Mouse (Mus musculus) cerebellum, postnatal 10 days (tissue): ENCODE data around the gene Slc29a1.

Source experiments
- DNase-seq, 2 experiments: peaks; one replicate each; pipeline ENCODE4 v3.0.0; 2021; ENCODE audit warnings: mixed read lengths in 2 of 2

The Slc29a1 gene

GRCm38 (mm10) chr17:45610144-45610866, 10.9 kb upstream of the Slc29a1 start:
- DNase-seq = no peak

DNA sequence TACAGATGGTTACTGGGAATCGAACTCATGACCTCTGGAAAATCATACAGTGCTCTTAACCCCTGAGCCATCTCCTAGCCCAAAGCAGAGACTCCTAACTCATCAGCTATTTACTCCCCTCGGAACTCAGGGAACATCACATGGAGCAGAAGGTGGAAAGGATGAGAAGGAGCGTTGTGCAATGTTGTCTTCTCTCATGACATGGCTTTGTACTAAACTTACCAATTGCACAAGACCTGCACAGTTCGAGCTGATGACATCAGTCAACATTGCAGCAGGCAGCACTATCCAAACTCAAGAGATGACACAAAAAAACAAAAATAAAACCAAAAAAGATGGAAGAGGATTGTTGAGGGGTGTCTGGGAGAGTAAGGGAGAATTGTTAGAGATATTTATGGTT, 9.0 kb upstream of the Slc29a1 start:
- DNase-seq = no peak

DNA sequence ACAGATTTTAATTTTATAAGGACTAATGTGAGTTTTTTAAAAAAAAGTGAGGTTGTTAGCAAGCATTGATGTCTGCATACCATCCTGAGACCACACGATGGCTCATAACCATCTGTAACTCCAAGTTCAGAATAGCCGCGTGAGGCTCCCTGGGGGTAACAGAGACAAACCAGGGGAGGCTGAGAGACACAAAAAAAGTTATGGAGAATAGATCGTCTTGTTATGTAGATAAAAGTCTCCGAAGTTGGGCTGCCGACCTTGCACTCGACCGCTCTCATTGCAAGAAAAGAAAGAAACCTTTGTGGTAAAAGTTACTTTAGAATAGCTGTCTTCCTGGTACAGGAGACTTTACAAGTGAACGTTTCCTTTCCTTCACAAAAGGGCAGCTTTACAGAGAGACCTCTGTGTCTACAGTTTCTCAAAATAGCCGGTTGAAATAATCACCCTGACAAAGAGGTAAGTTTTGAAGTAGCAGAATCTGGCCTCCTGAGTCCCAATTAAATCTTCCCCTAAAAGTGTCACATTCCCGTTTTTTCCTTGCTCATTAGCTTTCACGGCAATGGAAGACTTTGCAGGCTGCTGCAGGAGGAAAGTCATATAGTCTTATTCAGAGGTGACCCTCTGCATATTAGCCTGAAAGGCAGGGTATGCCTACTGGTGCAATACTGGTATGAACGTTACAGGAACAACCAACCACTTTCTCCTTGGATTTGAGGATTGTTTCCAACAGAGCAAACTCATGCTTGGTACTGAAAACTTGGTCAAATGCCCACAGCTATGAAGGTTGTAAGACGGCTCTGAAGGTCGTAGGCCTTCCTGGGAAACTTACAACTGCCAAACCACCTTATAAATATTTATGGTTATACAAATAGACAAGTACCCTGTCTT, 7.8 kb upstream of the Slc29a1 start:
- DNase-seq = no peak

DNA sequence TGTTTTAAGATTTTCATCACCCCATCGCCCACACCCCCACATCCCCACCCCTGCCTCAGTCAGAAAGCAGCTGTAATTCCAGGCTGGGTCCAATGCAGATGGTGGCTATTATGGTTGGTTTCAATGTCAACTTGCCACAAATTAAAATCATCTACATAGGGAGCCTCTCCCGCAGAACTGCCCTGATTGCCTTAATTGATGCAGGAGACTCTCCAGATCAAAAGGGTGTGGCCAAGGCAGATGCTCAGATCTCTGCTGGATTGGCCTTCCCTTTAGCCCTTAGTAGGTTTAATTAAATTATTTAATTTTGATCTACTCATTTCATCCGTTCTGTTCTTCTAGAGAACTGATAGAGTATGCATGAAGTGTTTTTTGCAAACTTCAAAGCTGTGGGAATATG, 3.6 kb upstream of the Slc29a1 start:
- DNase-seq = no peak

DNA sequence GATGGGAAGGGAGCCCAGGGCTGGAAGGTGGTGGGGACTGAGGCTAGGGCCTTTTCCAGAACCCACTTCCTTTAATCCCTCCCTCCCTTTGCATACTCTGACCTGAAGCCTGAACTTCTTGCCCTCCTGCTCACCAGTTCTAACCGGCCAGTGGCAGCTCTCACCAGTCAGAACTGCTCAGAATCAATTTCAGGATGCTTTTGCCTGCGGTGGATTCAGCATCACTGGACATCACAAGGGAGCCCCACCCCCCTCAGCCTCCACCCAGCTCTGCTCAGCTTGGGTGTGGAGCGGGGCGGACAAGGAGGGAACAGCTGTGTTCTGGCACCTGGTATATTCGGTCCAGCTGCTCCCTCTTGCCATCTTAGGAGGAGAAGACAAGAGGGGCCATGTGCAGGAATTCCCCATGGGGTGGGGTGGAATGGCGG, 2.5 kb upstream of the Slc29a1 start, which contains the start of gene Mymx:
Mymx (minus strand) TSS at position 226 of the 428 bp plus-strand sequence.
- peak; percentile 45 to 52 for DNase-seq

GRCm38 (mm10) chr17:45601325-45601724, 1.9 kb upstream of the Slc29a1 start:
- DNase-seq = no peak

- DNase-seq = peak in 1 of 2 experiments; percentile 12
Observed at GRCm38 (mm10) chr17:45600267-45600666, 861 bp upstream of the Slc29a1 start.

DNA sequence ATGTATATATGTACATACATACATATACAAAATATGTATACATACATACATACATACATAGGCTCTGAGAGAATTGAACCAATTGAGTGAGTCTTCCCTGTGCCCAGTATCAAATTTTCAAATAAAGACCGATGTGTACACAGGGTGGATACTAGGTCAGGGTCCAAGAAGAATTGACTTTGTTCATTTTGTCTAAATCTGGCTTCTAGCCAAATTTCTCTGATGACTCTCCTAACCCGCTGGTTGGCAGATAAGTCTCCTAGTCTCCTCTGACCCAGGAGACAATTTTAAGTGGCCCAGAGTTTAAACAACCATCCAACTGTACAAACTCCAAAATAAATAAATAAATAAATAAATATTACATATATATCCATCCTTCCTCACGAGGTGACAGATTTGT, 515 bp downstream of the Slc29a1 start:
- peak in 1 of 2 experiments; percentile 43 for DNase-seq

- DNase-seq = peak in 1 of 2 experiments; percentile 53
Observed at GRCm38 (mm10) chr17:45598376-45598775, 1.0 kb downstream of the Slc29a1 start.

GRCm38 (mm10) chr17:45597787-45598186, 1.6 kb downstream of the Slc29a1 start:
- DNase-seq = peak; percentile 84 to 88

GRCm38 (mm10) chr17:45596631-45597396, 2.6 kb downstream of the Slc29a1 start:
- DNase-seq = peak; percentile 91 to 94

- peak in 1 of 2 experiments; percentile 80 for DNase-seq
Observed at GRCm38 (mm10) chr17:45595736-45596390, 3.5 kb downstream of the Slc29a1 start.

GRCm38 (mm10) chr17:45594881-45595735, 4.3 kb downstream of the Slc29a1 start:
- peak; percentile 89 to 94 for DNase-seq

DNA sequence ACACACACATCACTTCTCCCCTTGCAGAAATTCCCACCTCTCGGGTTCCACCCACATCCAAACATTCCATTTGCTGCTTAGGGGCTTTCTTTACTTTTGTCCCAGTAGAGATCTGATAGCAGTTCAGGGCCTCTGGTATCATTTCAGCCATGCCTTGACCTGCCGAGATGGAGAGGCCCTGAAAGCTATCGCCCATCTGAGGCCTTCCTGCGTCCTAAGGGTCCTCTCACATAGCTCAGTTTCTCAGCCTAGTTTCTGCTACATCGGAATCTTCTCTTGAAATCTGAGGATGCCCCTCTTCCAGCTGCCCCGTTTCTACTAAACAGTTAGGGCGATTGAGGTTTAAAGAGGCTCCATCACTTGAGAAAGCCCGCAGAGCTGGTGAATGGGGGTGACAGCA, 5.2 kb downstream of the Slc29a1 start:
- peak in 1 of 2 experiments; percentile 34 for DNase-seq

DNA sequence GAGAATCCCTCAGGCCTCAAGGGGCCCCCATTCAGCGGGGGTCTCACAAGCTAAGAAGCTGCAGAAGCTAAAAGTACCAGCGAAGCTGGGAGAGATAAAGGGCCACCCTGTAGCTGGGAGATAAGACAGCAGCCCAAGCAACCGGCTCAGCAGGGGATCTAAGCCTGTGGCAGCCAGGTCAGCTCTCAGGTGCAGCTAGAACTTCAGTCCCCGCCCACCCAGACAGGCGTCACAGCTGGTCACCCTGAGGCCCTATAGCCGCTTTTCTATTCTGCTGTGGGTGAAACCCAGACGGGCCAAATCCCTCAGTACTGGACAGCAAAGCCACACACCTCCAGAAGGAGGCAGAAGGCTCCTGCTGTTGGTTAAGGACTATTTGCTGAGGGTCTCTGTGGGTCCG, 5.9 kb downstream of the Slc29a1 start:
- peak; percentile 65 to 66 for DNase-seq

- DNase-seq = peak; percentile 64 to 67
Observed at GRCm38 (mm10) chr17:45592606-45593431, 6.6 kb downstream of the Slc29a1 start.

GRCm38 (mm10) chr17:45591701-45592605, 7.5 kb downstream of the Slc29a1 start:
- DNase-seq = peak; percentile 75 to 77

DNA sequence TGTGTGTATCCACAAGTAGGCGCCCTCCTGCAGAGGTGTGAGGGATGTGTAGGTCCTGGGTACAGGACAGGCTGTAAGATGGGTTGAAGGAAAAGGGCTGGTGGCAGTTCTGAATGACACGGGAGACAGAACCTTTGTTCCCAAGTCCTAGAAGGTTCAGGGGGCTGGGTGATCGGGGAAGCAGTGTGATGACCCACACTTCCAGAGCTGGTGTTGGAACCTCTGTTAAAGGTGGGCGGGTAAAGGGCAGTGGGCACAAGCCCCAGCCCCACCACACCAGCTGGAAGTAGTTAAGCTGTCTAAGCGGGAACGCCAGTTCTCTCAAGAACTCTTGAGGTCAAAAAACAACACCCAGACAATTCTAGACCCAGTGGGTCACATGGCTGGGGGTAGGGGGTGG, 9.0 kb downstream of the Slc29a1 start:
- peak; percentile 15 to 19 for DNase-seq

DNA sequence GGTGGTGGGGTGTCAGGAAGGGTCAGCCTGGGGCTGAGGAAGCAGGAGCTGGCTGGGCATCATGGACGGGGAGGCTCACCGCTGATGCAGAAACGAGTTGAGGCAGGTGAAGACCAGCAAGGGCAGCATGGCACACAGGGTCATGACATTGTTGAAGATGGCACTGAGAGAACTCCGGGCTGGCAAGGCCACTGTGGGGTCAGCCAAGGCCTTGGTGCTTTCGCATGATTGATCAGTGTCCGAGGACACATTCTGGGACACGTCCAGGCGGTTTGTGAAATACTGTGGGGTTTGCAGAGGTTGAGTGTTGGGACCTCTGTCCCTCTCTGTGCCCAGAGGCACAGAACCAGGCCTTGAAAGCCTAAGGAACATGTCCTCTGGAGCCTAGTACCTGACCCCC, 9.6 kb downstream of the Slc29a1 start:
- DNase-seq = peak in 1 of 2 experiments; percentile 46
